ENCODE assay signal across 7 mouse cellular contexts in the genomic region with DNA sequence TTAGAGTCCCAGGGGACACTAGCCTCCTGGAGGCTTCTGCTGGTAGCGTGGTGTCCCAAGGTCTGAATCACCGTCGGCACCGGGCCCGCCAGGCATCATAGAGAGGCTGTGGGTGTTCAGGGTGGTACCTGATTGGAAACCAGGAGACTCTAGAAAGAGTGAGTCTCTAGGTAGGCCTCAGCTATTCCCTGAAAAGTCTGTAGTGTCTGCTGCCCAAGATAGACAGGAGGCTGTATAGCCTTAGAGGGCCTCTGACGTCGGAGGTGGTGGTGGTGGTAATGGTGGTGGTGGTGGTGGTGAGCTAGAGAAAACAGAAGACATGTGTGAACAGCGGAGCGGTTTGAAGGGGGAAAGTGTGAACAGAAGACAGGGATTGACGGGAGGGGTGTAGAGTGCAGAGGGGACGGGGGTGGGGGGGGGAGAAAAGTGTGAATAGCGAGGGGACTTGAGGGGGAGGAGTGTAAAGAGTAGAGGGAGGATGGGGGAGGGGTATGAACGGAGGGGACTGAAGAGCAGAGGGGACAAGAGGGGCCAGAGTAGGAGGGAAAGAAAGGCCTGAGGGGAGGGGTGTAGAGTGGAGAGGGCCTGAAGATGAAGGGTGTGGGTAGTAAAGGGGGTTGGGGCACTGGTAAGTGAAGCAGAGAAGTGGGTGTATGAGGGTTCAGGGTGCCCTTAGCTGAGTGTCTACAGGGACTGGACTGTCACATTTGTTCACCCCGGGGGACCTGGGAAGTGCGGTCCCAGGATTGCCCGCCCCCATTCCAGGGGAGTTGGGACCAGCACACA.
DNase-seq lines count a peak whose midpoint lies in the region; ATAC-seq and TF ChIP-seq lines count a peak whose summit lies in the region.

No protein-coding gene starts in this region.

- no peak for TF ChIP-seq POLR2A in olfactory bulb, adult 2 months (IDR thresholded peaks at IDR 0.05; ENCODE audit: insufficient read depth, low read depth, low read length)

- H3K9ac ChIP-seq in forebrain, embryonic 12.5 days = peak overlapping the region; percentile 64; the same call in 1 of the 2 replicates
- peak overlapping the region; percentile 46 for H3K9ac ChIP-seq in intestine, embryonic 15.5 days

- peak; percentile 40 to 45 for DNase-seq in left cerebral cortex, postnatal 36 days (ENCODE audit: low spot score in 2 of 2)
- no peak for DNase-seq in left cerebral cortex, postnatal 4 days
- DNase-seq in spleen, adult 18-20 months = no peak
- DNase-seq in lung, postnatal 25 days (ENCODE audit: low spot score) = no peak

- TF ChIP-seq CTCF in olfactory bulb, adult 2 months (IDR thresholded peaks at IDR 0.05; ENCODE audit: insufficient read depth, low read depth, low read length) = no peak

- 20% methylated on average over 16 of the region's 16 CpGs for WGBS in forebrain, embryonic 12.5 days
- 25% methylated on average over 16 of the region's 16 CpGs for WGBS in intestine, embryonic 15.5 days
- WGBS in olfactory bulb, adult 2 months = 43% methylated on average over 16 of the region's 16 CpGs

- H3K27ac ChIP-seq in forebrain, embryonic 12.5 days = peak overlapping the region; percentile 73
- H3K27ac ChIP-seq in intestine, embryonic 15.5 days = no peak overlapping the region
- H3K27ac ChIP-seq in olfactory bulb, adult 2 months (ENCODE audit: insufficient read depth, low read depth, low read length) = peak overlapping the region; percentile 43

- no peak for ATAC-seq in forebrain, embryonic 12.5 days (ENCODE audit: low FRiP score)
- no peak; the same call in none of the 2 replicates for ATAC-seq in intestine, embryonic 15.5 days

- H3K9me3 ChIP-seq in forebrain, embryonic 12.5 days = no peaks in the 10 kb centered on the region
- H3K9me3 ChIP-seq in intestine, embryonic 15.5 days = no peaks in the 10 kb centered on the region

- intact Hi-C loops in left cerebral cortex, postnatal 36 days (cut with DNase I) = loop anchor here (5.0 kb wide), 1 partner anchor 58 kb away; no protein-coding TSS in a partner anchor
- intact Hi-C loops in left cerebral cortex, postnatal 4 days (cut with DNase I) = loop anchor here (5.0 kb wide), 1 partner anchor 58 kb away; no protein-coding TSS in a partner anchor

- peaks cover 72% of the 10 kb centered on the region for H3K27me3 ChIP-seq in forebrain, embryonic 12.5 days
- peaks cover 41% of the 10 kb centered on the region for H3K27me3 ChIP-seq in intestine, embryonic 15.5 days (replicated peaks)

- H3K36me3 ChIP-seq in forebrain, embryonic 12.5 days (replicated peaks) = no peaks in the 10 kb centered on the region
- no peaks in the 10 kb centered on the region for H3K36me3 ChIP-seq in intestine, embryonic 15.5 days

- peak overlapping the region; percentile 49 for H3K4me3 ChIP-seq in forebrain, embryonic 12.5 days (replicated peaks)
- peak overlapping the region; percentile 44 for H3K4me3 ChIP-seq in intestine, embryonic 15.5 days (replicated peaks)
- H3K4me3 ChIP-seq in olfactory bulb, adult 2 months (ENCODE audit: insufficient read depth, low read depth, low read length) = peak overlapping the region; percentile 50

- H3K4me2 ChIP-seq in forebrain, embryonic 12.5 days = peak overlapping the region; percentile 87
- H3K4me2 ChIP-seq in intestine, embryonic 15.5 days (replicated peaks) = peak overlapping the region; percentile 96

- H3K4me1 ChIP-seq in forebrain, embryonic 12.5 days = peaks cover 42% of the 10 kb centered on the region
- peaks cover 26% of the 10 kb centered on the region for H3K4me1 ChIP-seq in intestine, embryonic 15.5 days (replicated peaks)
- H3K4me1 ChIP-seq in olfactory bulb, adult 2 months (ENCODE audit: control insufficient read depth, insufficient read depth, low read length) = peaks cover 32% of the 10 kb centered on the region

Comparison
In these comparisons a context has a peak if more than half of its experiments do, and no peak if none do; other contexts are left out.
1. DNase-seq: peak in left cerebral cortex, postnatal 36 days (2 of 2); none in left cerebral cortex, postnatal 4 days (single experiment), spleen, adult 18-20 months (0 of 2) and lung, postnatal 25 days (single experiment).
2. Peak in every context shown above with its lines, with median percentiles within 50 percentile points of each other: H3K4me3 ChIP-seq.